Mouse (Mus musculus) forebrain, embryonic 11.5 days (tissue): Measurements from ENCODE around the gene Insrr. TPM values are rescaled to one million over a fixed set of nuclear protein-coding genes. Genes with fewer than 3 reads are reported as not detected.
A peak's percentile ranks its signal among the peaks of the same experiment; 100 is the strongest.
"Not testable (repeated sequence)": the region's sequence is repeated elsewhere in the genome, so short reads cannot be mapped to it uniquely, and the experiment has no call there.

ENCODE experiments used
- ATAC-seq: fragments of 200-750 bp; cut with Nextera tagmentation; replicated peaks from 2 replicates; pipeline ENCODE4 v1.8.0; 2017; ENCODE audit warnings: moderate TSS enrichment; ENCODE audit not compliant: low FRiP score
- DNase-seq: peaks from one replicate; pipeline ENCODE4 v3.0.0-alpha.2; 2017; ENCODE audit warnings: low spot score
- H3K27ac ChIP-seq: fragments of 300-500 bp; sonication (generic); 2 replicates; pipeline ENCODE4 v1.5.1; 2014; ENCODE audit warnings: low read depth, low read length
- H3K27me3 ChIP-seq: fragments of 300-500 bp; sonication (generic); 2 replicates; pipeline ENCODE4 v1.6.1; 2014; ENCODE audit warnings: mild to moderate bottlenecking, low read length, mixed read lengths; ENCODE audit not compliant: control insufficient read depth, insufficient read depth
- H3K36me3 ChIP-seq: fragments of 300-500 bp; sonication (generic); 2 replicates; pipeline ENCODE4 v1.6.1; 2014; ENCODE audit warnings: mild to moderate bottlenecking, low read length, moderate library complexity, mixed read lengths; ENCODE audit not compliant: control insufficient read depth, insufficient read depth
- H3K4me1 ChIP-seq: fragments of 300-500 bp; sonication (generic); replicated peaks from 2 replicates; pipeline ENCODE4 v1.6.1; 2014; ENCODE audit warnings: low read length, mixed read lengths; ENCODE audit not compliant: control insufficient read depth, insufficient read depth
- H3K4me2 ChIP-seq: fragments of 300-500 bp; sonication (generic); 2 replicates; pipeline ENCODE4 v1.6.1; 2014; ENCODE audit warnings: low read depth, mild to moderate bottlenecking, low read length, moderate library complexity, mixed read lengths; ENCODE audit not compliant: severe bottlenecking
- H3K4me3 ChIP-seq: fragments of 300-500 bp; sonication (generic); 2 replicates; pipeline ENCODE4 v1.5.1; 2014; ENCODE audit warnings: low read depth, low read length
- H3K9ac ChIP-seq: fragments of 300-500 bp; sonication (generic); 2 replicates; pipeline ENCODE4 v1.6.1; 2014; ENCODE audit warnings: low read length
- H3K9me3 ChIP-seq: fragments of 300-500 bp; sonication (generic); 2 replicates; pipeline ENCODE4 v1.6.1; 2016; ENCODE audit warnings: low read length, mixed read lengths; ENCODE audit not compliant: control insufficient read depth
- whole genome bisulfite sequencing: fragments of 180-500 bp; shearing (Covaris S2); extraction: QIAGEN DNeasy Blood & Tissue Kit; methylation state at CpG from one replicate; pipeline ENCODE4 v1.1.7; 2014; 5-methylcytosine and 5-hydroxymethylcytosine counted together
- polyA plus RNA-seq: library from polyadenylated mRNA; unstranded; fragments of >200 nt; fragmentation: Nextera tagmentation; extraction: Ambion mirVana; gene quantifications from 2 replicates; pipeline ENCODE4 v1.2.1, GENCODE M21; 2014

Gene Insrr
- polyA plus RNA-seq, 1 experiment from 2014 or later: 0.32 TPM

DNA sequence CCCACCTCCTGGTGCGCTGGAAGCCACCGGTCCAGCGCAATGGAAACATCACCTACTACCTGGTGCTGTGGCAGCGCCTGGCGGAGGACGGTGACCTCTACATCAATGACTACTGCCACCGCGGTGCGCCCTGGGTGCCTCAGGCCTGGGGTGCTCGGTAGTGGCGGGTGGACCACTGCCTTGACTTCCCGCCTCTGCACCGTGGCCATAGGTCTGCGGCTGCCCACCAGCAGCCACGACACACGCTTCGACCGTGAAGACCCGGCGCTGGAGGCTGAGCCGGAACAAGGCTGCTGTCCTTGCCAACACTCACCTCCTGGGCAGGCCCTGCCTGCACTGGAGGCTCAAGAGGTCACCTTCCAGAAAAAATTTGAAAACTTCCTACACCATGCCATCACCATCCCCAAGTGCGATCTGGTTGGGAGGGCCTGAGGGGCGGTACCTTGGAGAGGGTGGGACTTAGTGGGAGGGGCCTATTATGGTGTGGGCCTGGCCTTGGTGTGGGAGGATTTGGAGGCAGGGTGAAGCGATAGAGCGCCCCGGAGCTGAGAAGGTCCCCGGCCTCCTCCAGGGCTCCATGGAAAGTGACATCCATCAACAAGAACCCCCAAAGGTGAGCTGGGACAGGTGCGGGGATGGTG lies 12.7 kb downstream of the Insrr start:
- H3K4me2 ChIP-seq: peak overlapping the region; percentile 42
- H3K4me3 ChIP-seq: peak overlapping the region; percentile 11; the same call in 1 of the 2 replicates
- DNase-seq: no peak
- H3K4me1 ChIP-seq: peaks cover 4% of the 10 kb centered on the region; the same call in 1 of the 2 replicates
- H3K9me3 ChIP-seq: no peaks in the 10 kb centered on the region
- H3K27ac ChIP-seq: no peak overlapping the region
- ATAC-seq: peak; percentile 42
- WGBS: 2% methylated on average over 28 of the region's 28 CpGs
- H3K9ac ChIP-seq: no peak overlapping the region
- H3K36me3 ChIP-seq: no peaks in the 10 kb centered on the region
- peaks cover 41% of the 10 kb centered on the region for H3K27me3 ChIP-seq

DNA sequence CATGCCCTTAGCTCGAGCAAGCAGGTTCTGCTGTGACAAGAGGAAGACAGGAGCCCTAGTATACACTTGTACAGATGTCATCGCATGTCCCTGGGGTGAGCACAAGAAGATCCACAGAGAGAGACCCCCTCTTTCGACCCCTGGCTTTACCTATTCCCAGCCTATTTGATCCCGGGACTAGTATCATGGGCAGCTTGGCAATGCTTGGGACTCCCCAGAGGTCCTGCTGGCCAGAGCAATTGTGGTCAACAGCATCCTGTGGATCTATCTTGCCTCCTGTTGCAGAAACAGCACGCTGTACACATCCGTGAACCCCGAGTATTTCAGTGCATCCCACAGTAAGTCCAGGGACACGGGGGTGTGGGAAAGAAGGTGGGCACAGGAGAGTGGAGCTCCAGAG lies 14.5 kb downstream of the Insrr start:
- Histone ChIP-seq H3K4me3 (no peak overlapping the region), H3K9me3 (no peaks in the 10 kb centered on the region), H3K36me3 (no peaks in the 10 kb centered on the region), H3K27ac (no peak overlapping the region), H3K9ac (no peak overlapping the region), H3K4me2 (no peak overlapping the region), H3K27me3 (peaks cover 34% of the 10 kb centered on the region), H3K4me1 (peaks cover 4% of the 10 kb centered on the region; the same call in 1 of the 2 replicates)
- DNase-seq: no peak
- WGBS: 84% methylated on average over 8 of the region's 8 CpGs
- no peak for ATAC-seq

DNA sequence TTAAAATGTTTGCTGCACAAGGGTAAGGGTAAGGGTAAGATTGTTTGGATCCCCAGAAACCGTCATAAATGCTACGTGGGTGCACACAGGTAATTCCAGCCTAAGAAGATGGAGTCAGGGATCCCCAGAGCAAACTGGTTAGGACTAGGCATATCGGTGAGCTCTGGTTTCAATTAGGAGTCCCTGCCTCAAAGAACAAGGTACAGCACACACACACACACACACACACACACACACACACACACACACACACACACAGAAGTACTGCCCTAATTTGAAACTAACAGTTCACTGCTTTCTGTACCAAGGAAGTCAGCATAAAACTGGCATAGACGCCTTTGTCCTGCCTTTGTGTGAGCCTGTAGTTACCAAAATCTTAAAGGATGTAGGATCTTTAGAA lies 15.7 kb downstream of the Insrr start:
- Histone ChIP-seq H3K4me3 (no peak overlapping the region), H3K4me1 (peaks cover 4% of the 10 kb centered on the region; the same call in 1 of the 2 replicates), H3K9ac (no peak overlapping the region), H3K27ac (no peak overlapping the region), H3K27me3 (peaks cover 34% of the 10 kb centered on the region), H3K4me2 (no peak overlapping the region), H3K9me3 (no peaks in the 10 kb centered on the region), H3K36me3 (no peaks in the 10 kb centered on the region)
- no peak for DNase-seq
- whole genome bisulfite sequencing: 82% methylated on average over 4 of the region's 4 CpGs
- no peak for ATAC-seq

DNA sequence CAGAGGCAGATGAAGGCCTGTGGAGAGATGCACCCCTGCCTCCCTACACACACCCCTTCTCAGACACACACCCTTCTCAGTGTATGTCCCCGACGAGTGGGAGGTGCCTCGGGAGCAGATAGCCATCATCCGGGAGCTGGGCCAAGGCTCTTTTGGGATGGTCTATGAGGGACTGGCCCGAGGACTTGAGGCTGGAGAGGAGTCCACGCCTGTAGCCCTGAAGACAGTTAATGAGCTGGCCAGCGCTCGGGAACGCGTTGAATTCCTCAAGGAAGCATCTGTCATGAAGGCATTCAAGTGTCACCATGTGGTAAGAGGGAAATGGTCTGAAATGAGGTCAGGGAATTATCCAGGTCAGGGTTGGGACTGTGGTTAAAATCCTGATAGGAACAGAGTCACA lies 16.1 kb downstream of the Insrr start:
- peaks cover 34% of the 10 kb centered on the region for H3K27me3 ChIP-seq
- 72% methylated on average over 10 of the region's 10 CpGs for WGBS
- H3K4me3 ChIP-seq: no peak overlapping the region
- ATAC-seq (no peak), DNase-seq (no peak)
- no peaks in the 10 kb centered on the region for H3K9me3 ChIP-seq
- H3K27ac ChIP-seq: no peak overlapping the region
- no peak overlapping the region for H3K4me2 ChIP-seq
- no peak overlapping the region for H3K9ac ChIP-seq
- H3K4me1 ChIP-seq: peaks cover 4% of the 10 kb centered on the region; the same call in 1 of the 2 replicates
- no peaks in the 10 kb centered on the region for H3K36me3 ChIP-seq

DNA sequence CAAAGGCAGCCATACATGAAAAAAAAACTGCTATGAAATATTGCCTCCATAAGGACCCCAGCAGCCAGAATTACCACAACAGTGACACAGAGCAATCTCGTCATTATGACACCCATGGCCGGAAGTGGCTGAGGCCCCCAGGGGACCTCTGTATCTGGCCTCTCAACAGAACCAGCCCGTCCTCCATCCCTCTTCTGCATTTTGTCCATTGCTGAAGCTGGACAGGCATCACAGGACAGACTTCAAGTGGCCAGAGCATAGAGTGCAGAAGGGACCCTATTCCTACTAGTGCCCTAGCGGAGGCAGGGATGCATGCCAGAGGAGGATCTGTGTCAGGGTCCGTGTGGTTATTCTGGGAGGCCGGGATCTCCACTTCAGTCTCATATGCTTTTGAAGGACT lies 19.4 kb downstream of the Insrr start:
- DNase-seq (no peak), ATAC-seq (no peak)
- Histone ChIP-seq H3K27me3 (peaks cover 5% of the 10 kb centered on the region), H3K9me3 (no peaks in the 10 kb centered on the region), H3K4me2 (no peak overlapping the region), H3K36me3 (no peaks in the 10 kb centered on the region), H3K4me1 (no peaks in the 10 kb centered on the region), H3K9ac (no peak overlapping the region), H3K4me3 (no peak overlapping the region), H3K27ac (no peak overlapping the region)
- WGBS: 63% methylated on average over 6 of the region's 6 CpGs

DNA sequence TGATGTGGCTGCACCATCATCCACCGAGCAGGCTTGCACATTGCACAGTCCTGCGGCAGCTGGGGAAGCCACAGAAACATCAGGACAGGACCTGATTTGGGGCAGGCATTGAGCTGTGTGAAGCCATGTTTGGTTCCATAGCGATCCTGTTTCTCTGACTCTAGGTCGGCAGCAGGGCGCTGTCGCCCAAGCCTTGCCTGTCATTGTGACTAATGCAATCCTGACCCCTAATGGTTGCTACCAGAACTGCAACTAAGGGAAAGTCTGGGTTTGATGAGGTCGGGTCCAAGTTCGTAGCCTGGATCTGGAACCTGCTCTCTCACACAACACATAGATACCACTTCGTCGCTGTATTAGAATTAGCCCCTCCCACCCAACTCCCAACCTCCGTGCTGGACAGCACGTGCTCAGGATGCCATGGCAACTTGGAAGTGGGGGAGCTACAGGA lies 19.9 kb downstream of the Insrr start:
- H3K4me1 ChIP-seq: no peaks in the 10 kb centered on the region
- DNase-seq: peak; percentile 86
- 0 out of 2 replicates have a peak, but pooled peaks have one; percentile 36 for ATAC-seq
- no peak overlapping the region for H3K4me3 ChIP-seq
- H3K27me3 ChIP-seq: no peaks in the 10 kb centered on the region; the same call in 1 of the 2 replicates
- H3K27ac ChIP-seq: no peak overlapping the region
- H3K9ac ChIP-seq: no peak overlapping the region
- 7% methylated on average over 12 of the region's 12 CpGs for WGBS
- no peaks in the 10 kb centered on the region for H3K9me3 ChIP-seq
- no peak overlapping the region for H3K4me2 ChIP-seq
- no peaks in the 10 kb centered on the region for H3K36me3 ChIP-seq

DNA sequence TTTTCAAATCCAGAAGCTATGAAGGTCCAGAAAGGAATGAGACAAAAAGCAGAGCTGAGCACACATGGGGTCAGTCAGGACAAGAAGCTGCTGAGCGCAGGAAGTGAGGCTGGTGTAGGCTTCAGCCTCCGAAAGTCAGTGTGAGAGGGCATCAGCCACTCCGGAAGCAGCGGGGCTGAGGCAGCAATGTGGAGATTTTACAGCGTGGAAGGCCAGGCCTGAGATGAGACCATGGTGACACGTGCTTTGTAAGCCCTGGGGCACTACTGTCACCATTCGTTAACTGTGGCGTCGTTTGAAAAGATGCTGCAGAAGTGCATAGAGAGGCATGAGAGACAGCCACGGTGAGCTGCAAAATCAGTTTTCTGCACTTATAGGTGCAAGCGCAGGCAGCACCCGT lies 21.5 kb downstream of the Insrr start:
- Histone ChIP-seq H3K27me3 (no peaks in the 10 kb centered on the region; the same call in 1 of the 2 replicates), H3K4me2 (no peak overlapping the region), H3K27ac (no peak overlapping the region), H3K4me3 (no peak overlapping the region), H3K9me3 (no peaks in the 10 kb centered on the region), H3K4me1 (no peaks in the 10 kb centered on the region), H3K9ac (no peak overlapping the region; the same call in 1 of the 2 replicates), H3K36me3 (no peaks in the 10 kb centered on the region)
- WGBS: 70% methylated on average over 12 of the region's 12 CpGs
- ATAC-seq (no peak), DNase-seq (no peak)

DNA sequence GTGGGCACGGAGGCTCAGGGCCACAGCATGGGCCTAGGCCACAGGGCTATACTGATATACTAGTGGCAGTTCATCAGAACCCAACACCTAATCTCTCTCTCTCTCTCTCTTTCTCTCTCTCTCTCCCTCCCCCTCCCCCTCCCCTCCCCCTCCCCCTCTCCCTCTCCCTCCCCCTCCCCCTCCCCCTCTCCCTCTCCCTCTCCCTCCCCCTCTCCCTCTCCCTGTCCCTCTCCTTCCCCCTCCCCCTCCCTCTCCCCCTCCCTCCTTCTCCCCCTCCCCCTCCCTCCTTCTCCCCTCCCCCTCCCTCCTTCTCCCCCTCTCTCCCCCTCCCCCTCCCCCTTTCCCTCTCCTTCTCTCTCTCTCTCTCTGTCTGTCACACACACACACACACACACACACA lies 27.5 kb downstream of the Insrr start, which contains the start of gene Pear1:
Gene Pear1, minus strand, starts transcription at position 101 of the 400 bp plus-strand sequence.
- not testable (repeated sequence) for H3K4me3 ChIP-seq, H3K36me3 ChIP-seq, ATAC-seq, H3K9me3 ChIP-seq, H3K27ac ChIP-seq, H3K4me1 ChIP-seq, DNase-seq, H3K27me3 ChIP-seq, H3K9ac ChIP-seq, H3K4me2 ChIP-seq
- 88% methylated on average over 1 of the region's 1 CpGs for WGBS

DNA sequence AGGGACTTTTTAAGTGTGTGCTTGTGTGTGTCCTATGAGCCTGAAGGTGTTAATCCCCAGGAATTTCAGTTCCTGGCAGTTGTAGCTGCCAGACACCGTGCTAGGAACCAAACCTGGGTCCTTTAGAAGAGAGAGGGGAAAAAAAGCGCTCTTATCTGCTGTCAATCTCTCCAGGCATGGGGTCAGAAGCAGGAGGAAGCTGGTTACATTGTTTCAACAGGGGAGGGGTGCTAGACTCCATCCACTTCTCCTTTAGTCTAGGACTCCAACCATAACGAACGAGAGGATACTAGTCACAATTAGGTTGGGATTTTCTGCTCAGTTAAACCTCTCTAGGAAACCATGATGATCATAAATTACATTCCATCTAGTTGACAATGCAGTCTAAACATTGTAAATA lies 31.7 kb downstream of the Insrr start:
- H3K4me1 ChIP-seq: no peaks in the 10 kb centered on the region

More for the DNA sequence above, 31.7 kb downstream of the Insrr start:
- H3K27me3 ChIP-seq: no peaks in the 10 kb centered on the region
- 47% methylated on average over 4 of the region's 4 CpGs for WGBS
- no peak overlapping the region for H3K4me3 ChIP-seq
- DNase-seq (no peak), ATAC-seq (no peak)
- H3K36me3 ChIP-seq: no peaks in the 10 kb centered on the region
- H3K9me3 ChIP-seq: no peaks in the 10 kb centered on the region
- H3K9ac ChIP-seq: no peak overlapping the region
- no peak overlapping the region for H3K4me2 ChIP-seq
- H3K27ac ChIP-seq: no peak overlapping the region
